Mouse (Mus musculus): ENCODE results near the gene Hc.

The Hc gene

DNA sequence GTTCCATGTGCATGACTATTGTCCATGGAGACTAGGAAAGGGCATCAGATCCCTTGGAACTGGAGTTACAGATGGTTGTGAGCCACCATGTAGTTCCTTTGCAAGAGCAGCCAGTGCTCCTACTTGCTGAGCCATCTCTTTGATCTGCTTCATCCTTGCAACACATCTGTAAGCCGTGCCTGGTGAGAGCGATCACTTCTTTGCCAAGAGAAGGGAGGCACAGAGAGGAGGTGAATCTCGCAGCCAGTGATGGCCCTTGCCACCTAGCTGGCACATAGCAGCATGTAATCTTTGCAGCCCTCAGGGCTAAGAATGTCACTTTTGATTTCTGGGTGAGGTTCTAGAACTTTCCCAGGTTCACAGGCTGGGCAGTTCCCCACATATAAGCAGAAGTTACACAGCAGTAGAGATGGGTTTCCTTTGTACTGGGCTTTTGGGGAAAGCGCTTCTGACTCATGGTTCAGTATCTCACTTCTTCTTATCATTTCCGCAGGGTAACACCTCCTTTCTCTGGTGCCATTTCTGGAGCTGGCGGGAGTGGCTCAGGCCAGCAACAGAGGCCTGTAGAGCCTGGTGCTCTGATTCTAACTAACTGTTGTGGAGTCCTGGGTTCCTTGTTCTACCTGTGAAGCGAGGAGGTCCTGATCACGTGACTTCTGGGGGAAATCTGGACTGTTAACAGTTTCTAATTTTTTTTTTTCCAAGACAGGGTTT lies 84.1 kb downstream of the Hc start:
- DNase-seq (ENCODE audit: low spot score), result no peak

DNA sequence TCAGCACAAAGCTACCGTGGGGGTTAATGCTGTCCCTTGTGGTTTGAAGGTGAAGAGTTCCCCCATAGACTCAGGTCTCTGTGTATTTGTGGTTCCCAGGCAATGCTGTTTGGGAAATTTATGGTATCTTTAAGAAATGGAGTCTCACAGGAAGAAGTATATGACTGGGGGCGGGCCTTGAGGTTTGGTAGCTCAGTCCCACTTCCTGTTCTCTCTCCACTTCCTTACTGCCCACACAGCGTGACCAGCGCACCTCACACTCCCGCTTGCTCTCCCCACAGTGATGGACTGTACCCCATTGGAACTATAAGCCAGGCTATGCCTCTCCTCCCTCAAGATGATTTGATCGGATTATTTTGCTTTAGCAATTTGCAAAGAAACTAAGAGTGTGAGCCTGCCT lies 84.8 kb downstream of the Hc start:
- no peak for DNase-seq (ENCODE audit: low spot score)

DNA sequence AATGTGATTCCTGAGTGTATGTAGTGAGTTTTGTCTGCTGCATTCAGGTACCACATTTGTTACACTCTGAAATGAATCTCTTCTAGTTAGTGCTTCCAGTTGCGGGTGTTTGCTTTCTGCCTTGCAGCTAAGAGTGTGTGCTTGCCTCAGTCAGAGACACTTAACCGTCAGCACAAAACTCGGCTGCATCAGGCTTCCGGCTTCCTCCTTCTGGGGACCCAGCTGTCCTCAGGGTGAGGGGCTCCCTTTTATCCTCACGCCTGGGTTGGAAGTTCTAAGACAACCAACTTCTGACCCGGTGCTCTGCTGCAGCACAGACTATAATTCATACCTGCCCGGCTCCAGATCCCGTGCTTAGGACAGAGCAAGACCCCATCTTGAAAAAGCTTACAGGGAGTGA lies 88.2 kb downstream of the Hc start:
- DNase-seq (ENCODE audit: low spot score), result no peak

DNA sequence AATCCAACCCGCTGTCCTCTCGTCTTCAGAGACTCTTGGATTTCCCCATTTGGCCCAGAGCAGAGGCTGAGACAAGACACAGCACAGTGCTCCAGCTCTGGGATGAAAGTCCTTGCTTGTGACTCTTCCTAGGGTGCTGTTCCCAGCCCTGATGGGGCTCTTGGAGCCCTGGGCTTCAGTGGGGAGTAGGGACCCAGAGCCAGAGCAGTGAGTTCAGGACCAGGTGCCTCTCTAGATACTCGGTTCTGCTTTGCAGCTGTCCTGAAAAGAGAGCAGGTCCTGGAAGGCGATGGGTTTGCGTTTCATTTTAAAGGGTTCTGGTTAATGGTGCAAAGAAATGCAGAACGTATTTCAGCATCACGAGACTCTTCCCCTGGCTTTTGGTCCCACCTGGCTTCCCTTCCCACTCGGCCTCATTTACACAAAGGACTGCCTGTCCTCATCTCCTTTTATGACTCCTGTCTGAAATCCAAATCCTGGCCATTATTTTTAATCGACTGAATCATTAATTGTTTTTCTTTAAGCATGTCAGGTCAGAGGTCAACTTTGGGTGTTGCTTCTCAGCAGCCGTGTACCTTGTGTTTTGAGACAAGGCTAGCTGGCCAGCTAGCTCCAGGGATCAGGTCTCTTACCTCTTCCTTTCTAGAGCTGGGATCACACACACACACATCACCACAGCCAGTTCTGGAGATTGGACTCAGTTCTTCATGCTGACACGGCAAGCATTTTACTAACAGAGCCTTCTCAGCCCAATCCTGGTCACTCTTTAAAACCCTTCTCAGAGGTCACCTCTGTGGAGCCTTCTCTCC lies 90.0 kb downstream of the Hc start:
- no peak for DNase-seq (ENCODE audit: low spot score)

DNA sequence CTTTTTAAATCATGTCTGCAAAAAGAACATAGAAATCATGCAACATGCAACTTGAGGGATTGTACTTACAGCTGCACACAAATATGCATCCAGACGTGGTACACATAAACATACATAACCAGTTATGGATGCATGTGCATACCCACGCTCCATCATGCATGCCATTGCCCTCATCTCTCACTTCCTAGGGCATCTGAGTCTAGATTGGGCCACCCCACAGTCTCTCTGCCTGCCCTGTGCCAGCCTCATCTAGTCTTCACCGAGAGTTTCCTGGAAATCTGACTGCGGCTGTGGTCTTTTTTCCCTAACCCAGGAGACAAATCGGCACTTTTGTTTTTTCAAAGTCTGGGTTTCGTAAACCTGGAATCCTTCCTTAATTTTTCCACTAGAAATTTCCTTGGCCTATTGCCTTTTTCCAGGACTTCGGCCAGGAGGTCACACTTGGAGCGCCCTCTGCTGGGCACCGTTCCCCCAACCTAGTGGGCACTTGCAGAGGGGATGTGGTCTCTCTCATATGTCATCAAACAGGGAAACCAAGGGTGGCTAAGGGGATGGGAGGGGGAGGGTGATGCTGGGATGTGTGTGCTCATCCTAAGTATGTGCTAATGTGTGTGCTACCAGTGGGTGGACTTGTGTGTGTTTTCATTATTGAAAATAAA lies 91.0 kb downstream of the Hc start:
- DNase-seq (ENCODE audit: low spot score), result peak; percentile 17

DNA sequence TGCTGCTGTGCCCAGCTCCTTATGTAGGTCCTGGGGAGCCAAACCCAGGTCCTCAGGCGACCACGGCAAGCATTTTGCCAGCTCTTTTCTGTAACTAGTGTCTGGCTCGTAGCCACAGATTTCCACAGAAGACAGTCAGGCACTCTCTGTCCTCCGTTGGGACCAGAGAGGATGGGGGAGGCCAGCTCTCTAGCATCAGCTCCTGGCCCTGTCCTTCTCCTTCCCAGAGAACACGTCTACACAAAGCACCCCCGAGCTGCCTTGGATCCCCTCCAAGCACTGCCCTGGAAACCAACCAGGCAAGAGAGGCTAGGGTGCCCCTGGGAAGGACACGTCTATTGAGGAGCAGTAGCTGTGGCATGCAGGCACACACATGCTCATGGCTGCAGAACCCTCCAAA lies 92.1 kb downstream of the Hc start:
- no peak for DNase-seq (ENCODE audit: low spot score)

DNA sequence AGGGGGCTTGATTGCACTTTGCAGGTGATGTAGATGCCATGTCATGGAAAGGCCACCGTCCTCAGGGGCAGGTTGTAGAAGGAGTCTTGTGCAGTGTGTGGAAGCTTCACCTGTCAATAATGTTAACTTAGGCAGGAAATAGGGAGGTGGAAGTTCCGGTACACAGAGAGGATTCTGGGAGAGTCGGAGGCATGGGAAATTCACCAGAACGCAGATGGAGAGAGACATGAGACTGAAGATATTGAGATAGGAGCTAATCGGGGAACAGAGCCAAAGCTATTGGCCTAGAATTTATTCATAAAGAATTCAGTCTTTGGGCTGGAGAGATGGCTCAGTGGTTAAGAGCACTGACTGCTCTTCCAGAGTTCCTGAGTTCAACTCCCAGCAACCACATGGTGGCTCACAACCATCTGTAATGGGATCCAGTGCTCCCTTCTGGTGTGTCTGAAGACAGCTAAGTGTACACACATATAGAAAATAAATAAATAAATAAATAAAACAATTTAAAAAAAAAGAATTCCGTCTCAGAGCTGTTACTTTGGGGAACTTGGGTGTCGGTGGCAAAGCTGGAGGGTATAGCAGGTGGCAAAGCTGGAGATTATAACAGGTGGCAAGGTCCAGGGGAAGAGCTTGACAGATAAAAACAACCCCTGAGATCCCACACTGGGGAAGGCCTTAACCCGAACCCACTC lies 94.8 kb downstream of the Hc start:
- DNase-seq (ENCODE audit: low spot score), result no peak

DNA sequence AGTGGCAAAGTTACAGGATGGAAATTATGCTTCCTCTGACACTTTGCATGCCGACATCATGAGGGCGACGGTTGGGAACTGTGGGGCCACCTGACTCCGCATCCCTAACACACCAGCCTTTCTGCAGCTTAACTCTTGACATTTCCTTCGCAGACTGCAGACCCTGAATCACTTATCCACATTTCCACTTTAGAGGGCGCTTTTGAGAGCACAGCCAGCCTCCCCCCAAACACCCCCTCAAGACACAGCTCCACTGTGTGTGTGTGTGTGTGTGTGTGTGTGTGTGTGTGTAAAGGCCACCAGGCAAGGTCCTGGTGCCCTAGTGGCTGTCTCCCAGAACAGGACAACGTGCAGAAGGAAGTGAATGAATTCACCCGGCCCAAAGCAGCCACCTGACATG lies 95.4 kb downstream of the Hc start:
- DNase-seq (ENCODE audit: low spot score), result no peak

DNA sequence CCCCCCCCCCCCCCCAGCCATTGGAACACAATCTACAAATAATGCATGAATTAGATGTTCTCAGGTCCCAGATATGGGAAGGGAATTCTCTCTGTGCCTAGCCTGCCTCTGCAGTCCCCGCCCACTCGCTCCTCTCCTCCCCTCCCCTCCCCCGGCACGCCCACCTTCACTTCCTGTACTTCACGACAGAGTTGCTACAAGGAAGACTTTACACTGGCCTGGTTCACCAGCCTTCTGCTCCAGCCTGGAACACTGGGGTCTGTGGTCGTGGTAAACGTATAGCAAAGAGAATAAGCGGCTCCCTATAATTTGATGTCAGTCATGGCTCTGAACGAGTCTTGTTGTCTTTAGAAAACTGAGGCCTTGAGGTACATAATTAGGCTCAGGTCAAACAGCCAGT lies 95.9 kb downstream of the Hc start:
- no peak for DNase-seq (ENCODE audit: low spot score)

DNA sequence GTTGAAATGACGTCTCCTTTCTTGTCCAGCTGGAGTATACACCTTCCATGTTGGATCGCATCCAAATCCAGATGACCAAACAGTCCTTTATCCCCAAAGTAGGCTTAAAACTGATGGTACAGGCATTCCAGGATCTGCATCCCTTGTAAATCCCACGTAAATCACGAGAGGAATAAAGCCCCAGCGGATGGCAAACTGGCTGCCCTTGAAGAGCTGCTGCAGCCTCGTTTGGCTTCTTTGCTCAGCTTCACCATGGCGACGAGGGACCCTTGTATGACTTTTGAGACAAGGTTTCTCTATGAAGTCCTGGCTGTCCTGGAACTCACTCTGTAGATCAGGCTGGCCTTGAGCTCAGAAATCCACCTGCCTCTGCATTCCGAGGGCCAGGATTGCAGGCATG lies 96.6 kb downstream of the Hc start:
- DNase-seq (ENCODE audit: low spot score), result no peak

DNA sequence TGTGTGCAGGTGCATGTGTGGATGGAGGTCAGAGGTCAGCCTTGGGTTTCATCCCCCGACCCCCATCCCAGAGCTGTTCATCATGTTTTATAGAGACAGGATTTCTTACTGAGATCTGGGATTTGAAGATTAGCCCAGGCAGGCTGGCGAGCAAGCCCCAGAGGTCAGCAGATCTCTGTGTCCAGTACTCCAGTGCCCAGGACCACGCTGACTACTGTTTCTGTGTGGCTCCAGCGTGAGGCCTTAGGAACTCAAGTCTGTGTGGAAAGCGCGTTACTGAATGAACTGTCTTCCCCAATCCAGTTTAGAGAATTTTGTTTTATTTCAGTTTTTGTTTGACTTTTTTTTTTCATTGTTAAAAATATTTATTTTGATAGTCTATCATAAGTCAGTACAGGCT lies 97.0 kb downstream of the Hc start:
- no peak for DNase-seq (ENCODE audit: low spot score)

DNA sequence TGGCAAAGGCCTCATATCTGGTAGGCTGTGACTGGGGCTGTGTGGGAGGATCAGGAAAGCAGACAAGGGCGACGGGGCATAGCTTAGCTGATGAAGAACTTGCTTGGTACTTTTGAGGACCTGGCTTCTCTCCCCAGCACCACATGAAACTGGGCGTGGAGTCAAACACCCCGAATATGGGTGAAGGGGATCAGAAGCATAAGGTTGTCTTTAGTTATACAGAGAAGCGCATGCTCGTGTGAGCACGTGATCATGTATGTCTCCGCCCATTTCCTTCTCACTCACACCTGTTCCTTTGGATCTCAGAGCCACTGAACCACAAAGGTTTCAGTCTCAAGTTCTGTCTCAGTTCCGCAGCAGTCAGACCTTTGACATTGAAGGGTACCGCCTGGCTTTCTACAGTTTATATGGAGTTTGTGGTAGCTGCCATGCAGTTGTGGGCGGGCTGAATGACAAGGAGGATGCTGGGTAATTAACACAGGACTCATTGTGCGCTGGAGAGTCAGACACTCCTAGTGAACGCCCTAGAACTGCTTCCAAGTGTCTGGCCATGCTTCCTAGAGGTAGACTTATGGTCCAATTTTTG lies 97.8 kb downstream of the Hc start:
- DNase-seq (ENCODE audit: low spot score), result no peak

DNA sequence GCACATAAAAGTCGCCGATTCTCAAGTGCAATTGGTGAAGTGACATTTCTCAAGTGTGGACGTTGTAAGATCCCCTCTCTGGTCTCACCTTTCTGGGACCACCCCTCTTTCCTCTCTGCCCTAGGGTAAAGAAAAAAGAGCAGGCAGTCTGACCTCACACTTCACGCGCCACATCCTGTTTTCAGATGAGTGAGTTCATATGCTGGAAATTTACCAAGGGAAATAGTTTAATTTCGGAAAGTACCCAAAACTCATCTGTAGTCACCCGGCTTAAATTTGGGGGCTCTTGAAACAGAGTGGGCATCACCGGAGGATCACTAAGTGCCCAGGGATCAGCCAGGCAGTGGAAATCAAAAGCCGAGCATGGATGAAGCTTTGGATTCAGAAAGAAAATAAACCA lies 98.3 kb downstream of the Hc start:
- DNase-seq (ENCODE audit: low spot score), result no peak

DNA sequence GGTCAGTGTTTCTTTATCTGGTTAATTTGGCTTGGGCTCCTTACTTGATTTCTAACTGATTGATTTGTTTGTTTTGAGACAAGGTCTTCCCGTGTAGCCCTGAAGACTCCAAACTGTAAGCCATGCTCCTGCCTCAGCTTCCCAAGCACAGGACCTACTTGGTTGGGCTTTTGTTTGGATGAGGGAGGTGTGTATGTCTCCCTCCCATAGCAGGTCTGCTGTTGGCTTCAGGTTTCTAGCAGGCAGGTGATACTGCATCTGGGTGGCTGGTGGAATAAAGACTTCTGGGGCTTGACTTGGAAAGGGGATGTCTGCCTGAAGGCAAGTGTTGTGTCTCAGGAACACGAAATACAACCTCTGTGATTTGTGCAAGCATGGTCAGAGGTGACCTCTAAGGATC lies 99.0 kb downstream of the Hc start:
- DNase-seq (ENCODE audit: low spot score), result no peak

DNA sequence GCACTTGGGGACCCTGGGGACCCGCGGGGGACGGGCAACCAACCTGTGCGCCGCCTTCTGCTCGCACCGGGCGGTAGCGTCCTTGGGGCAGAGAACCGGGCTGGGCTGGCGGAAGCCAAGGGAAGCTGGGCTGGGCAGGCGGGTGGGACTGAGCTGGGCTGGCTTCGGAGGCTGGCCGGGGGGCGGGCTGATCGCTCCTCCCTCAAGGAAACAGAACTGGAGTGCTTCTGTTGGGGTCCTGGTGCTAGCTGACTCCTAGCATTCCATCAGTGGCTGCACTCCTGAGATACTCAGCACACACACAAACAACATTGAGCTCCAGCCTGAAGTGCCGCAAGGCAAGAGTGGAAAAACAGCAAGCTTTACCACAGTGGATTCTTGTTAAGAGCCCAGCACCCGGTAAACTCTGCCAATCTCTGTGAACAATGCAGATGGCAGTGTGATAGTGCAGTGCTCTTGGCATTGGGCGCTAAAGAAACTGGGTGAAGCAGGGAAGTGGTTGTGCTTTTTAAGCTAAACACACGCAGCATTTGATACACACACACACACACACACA lies 99.7 kb downstream of the Hc start, which contains the start of gene Traf1:
Gene Traf1 (minus strand): TSS at position 292 of the 556 bp plus-strand sequence.
- no peak for DNase-seq (ENCODE audit: low spot score)

DNA sequence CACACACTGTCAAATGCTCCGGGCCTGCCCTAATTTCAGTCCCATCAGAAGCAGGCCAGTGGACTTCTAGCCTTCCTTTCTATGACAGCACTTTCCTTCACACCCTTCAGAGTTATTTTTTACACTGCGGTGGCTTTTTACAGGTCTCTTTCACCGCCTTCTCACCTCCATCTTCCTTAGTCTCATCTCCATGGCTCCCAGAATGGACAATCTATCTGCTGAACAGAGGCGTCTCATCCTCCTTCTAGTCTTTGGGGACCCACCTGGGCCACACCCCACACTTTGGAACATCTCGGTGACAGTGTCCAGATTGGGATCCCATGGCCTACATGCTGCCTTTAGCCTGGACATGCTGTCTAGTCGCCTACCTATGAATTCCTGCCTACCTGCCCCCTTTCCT lies 100.3 kb downstream of the Hc start:
- DNase-seq (ENCODE audit: low spot score), result no peak

DNA sequence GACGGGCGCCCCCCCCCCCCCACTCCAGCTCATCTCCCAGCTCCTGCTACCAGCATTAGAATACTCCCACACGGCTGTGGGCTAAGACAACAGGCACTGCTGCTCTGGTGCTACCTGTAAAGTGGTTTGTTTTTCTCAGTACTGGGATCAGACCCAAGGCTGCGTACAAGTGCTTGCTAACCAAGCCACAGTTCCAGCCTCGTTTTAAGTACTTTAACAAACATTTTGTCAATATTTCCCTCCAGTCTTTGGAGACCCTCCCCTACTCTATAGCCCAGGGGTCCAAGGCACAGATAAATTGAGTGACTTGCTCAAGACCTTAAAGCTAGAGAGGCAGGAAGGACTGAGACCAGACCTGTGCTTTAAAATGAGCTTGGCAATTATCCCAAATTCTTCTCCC lies 100.8 kb downstream of the Hc start:
- no peak for DNase-seq (ENCODE audit: low spot score)

DNA sequence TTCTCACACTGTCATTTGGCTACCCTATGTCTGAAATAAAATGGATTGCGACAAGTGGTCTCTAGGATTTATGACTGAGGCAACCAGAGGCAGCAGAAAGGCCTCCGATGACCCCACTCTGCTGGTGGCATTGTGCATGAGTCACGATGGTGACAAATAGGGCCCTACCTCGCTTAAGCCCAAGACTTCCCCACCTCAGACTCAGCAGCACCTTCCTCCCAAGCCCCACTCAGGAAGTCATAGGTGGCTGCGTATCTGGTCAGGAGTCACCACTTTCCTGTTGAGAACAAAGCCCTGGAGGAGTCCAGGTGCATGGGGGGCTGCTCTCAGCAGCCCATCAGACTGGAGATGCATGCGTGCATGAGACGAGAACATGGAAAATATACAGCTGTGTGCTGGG lies 102.7 kb downstream of the Hc start:
- no peak for DNase-seq (ENCODE audit: low spot score)

DNA sequence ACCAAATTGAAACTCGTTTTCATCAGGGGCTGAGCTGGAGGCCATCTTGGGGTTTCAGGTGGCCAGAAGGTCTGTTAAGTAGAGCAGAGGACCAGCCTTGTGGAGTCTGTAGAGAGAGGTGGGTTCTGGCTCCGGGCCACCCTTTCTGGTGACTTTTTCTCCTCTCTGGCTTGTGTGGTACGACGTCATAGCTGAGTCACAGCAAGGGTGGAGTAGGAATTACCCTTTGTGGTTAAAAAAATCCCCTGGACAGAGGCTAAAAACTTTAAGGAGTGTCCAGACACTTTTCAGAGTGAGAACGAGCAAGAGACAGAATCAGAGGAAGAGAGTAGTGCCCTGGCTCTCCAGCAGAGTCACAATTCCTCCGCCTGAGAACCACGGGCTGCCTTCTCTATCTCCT lies 103.2 kb downstream of the Hc start:
- DNase-seq (ENCODE audit: low spot score), result no peak

DNA sequence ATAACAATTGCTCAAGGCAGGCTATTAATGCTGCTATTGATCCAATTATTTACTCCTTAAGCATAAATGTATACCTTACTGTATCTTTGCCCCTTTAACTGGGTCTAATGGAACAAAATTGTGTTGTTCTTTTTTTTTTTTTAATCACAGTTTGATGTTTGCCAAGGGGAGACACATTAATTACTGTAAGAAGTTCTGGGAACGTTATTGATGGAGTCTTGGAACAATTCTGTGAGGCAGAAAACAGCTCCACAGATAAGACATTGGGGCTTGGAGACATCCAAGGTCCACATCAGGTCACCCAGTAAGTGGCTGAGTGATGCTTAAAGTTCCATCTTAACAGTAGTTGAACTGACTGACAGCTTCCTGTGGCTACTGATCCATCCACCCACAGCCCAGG lies 103.8 kb downstream of the Hc start:
- no peak for DNase-seq (ENCODE audit: low spot score)

DNA sequence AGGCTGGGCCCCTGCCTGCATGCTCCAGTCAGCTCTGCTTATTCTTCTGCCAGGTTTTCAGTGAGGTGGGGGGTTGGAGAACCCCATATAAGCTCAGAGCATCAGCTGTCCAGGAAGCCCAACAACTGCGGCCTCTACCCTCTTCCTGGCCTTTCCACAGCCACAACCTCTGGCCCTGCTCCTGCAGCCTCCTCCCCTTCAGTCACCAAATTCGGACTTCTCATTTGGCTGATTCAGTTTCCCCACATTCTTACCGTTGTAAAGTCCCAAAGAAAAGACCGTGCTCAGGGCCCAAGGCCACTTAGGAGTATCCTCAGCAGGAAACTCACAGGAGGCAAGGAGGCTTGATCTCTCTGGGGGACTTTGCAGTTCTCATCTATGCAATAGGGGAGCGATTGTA lies 104.3 kb downstream of the Hc start:
- no peak for DNase-seq (ENCODE audit: low spot score)

DNA sequence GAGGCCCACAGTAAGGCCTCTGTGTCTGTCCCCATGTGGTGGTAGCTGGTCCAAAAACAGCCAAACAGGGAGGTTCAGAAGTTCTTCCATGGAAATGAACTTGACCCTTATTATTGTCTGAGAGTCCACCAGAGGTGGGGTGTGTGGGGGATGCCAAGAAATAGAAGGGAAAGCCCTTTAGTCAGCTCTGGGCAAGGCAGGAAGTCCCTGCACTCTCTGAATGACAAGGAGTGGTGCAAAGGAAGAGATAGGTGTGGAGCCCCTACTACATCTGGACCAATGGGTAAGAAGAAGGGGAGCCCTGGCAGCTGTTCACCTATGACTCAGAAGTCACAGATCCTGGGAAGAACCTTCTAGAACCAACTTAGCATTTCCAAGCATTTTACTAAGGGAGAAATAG lies 106.9 kb downstream of the Hc start:
- no peak for DNase-seq (ENCODE audit: low spot score)
